Mouse (Mus musculus): ENCODE data around the gene Slco1c1. TPM values are rescaled to one million over a fixed set of nuclear protein-coding genes. Genes with fewer than 3 reads are reported as not detected.
"Not testable (repeated sequence)": the region's sequence is repeated elsewhere in the genome, so short reads cannot be mapped to it uniquely, and the experiment has no call there.

Slco1c1 gene
- total RNA-seq, 2 experiments from 2014 or later = 51.3 to 55.9 TPM

DNA sequence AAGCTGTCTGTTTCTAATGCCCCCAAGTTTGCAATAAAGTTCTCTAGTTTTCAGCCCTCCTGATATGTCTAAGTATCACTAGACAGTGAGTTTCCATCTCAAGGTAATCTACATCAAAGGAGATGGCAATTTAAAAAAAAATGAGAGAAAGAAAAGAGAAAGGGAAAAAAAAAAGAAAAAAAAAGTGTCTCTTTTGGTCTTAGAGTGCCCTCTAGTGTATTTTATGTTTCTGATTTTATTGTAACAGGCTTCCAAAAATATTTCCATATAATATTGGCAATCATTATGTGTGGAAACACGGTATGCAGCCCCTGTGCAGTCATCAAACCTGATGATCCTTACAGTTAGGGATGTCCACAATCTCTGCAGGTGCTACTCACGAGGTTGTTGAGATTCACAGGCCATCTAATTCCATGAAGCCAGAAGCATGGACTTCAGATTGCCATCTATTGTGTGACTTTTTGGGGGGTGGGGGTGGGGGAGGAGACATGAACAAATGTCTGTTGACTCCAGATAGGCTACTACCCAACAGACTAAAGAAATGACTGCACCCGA is 52.6 kb downstream of the Slco1c1 start:
- intact Hi-C loops (cut with DNase I) = loop anchor here (5.0 to 10.0 kb wide), 2 partner anchors 82 to 859 kb away; no protein-coding TSS in a partner anchor
- DNase-seq = no peak

DNA sequence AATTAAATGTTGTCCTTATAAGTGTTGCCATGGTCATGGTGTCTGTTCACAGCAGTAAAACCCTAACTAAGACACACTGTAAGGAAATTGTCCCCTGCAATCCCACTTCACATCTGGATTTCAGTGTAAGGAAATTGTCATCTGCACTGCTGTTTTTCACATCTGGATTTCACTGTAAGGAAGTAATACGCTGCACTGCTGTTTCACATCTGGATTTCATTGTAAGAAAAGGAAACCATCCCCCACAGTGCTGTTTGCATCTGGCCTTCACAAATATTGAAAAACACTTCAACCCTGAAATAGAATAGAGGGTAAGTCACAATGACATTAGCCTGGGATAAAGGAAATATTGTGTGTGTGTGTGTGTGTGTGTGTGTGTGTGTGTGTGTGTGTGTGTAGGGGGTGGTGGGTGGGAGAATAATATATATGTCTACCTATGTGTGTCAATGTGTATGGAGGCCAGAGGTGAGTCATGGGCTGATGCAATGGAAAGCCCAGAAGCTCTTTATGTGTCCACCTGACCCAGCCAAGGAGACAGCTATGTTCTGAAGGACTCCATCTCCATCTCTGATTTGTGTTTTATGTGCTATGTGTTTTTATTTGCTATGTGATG is 60.7 kb downstream of the Slco1c1 start:
- intact Hi-C loops (cut with DNase I) = no loop called here
- DNase-seq = no peak

DNA sequence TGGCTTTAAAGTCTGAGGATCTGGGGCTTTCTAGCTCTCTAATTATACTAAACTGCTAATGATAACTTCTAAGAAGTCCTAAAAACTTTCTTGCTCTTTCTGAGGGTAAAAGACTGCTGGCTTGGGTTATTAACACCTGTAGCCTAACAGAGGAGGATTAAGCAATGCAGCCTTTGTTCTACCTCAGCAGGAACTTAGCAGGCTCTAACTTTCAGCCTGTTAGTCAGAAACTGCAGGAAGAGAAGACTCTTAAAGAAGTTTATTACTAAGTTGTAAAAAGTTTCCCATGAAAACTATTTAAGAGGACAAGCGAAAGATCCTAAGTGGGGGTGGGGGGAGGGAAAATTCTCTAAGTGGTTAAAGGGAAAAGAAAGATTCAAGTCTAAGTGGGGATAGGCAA is 65.8 kb downstream of the Slco1c1 start:
- no peak for DNase-seq
- intact Hi-C loops (cut with DNase I) = no loop called here

DNA sequence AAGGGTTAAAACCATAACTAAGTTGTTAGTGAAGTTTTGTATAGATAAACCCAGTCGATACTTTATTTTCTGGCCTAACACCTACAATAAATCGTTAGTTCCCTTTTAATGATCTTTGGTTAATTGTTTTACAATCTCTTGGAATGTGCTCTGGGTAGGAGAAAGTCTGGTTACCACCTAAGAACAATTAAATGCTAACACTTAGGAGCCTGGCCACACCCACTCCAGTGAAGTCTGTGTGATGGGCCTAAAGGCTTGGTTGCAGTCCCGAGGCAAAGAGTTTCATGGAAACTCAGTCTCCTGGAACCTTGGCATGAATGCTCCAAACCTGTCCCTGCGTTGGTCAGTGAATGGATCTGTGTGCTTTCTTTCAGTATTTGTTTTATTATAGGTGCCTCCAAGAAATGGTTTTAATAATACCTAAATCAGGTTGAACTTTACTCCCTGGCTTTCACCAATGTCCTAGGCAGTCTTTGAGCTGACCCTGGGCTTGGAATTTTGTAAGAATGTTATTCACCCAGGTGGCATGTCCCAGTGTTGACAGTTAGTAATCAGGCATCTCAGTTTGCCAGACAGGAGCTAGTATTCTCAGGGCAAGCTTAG is 66.5 kb downstream of the Slco1c1 start:
- intact Hi-C loops (cut with DNase I); DNase-seq: not testable (repeated sequence)

DNA sequence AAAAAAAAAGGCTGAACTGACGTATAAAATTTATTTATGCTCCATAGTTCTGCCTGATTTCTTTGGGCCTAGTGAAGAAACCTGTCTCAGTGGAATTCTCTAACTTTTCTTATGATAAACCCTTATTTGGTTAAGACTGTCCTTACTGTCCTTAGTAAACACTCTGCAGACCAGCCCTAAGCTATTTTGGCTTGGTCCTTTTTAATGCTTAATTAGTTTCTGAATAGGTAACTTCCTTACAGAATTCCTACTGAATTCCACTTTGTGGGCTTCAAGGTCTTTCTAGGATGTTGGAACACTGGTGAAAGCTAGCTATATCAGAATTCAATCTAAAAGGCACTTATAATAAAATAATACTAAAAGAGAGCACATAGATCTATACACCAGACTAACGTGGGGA is 71.9 kb downstream of the Slco1c1 start:
- DNase-seq = no peak
- intact Hi-C loops (cut with DNase I) = no loop called here

DNA sequence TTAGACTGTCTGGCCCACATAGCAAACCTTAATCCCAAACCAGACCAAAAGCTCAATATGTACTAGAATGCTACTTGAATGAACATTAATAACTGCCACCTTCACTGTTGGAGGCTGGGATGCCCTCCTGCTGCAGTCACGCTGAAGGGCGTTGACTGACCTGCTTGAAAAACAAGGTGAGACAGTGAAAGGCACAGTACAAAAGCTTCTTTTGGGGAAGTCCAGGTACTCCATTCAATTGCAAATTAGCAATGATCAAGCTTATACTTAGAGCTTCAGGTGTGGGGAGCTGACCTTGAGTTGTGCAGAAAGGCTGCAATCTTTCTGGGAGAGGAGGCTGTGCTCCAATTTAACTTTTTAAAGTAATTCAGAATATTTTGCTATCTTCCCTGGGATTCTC is 72.9 kb downstream of the Slco1c1 start:
- intact Hi-C loops (cut with DNase I) = no loop called here
- no peak for DNase-seq

DNA sequence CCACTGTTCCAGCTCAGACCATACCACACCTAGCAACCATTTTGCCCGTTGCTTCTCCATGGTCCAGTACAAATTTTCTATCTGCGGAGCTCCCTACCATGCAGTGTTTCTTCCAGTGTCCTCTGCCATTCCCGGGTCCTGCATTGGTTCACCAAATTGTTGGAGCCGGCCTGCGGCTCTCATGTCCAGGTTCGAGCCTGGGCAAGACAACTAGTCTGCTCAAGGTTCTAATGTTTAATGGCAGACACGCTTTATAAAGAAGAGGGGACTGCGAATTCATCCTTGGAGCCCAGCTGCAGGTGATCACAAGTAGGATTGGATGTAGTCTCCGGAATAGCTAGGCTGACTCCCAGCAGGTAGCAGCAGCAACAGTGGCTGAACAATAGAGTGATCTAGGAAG is 76.8 kb downstream of the Slco1c1 start:
- intact Hi-C loops (cut with DNase I) = no loop called here
- no peak for DNase-seq

DNA sequence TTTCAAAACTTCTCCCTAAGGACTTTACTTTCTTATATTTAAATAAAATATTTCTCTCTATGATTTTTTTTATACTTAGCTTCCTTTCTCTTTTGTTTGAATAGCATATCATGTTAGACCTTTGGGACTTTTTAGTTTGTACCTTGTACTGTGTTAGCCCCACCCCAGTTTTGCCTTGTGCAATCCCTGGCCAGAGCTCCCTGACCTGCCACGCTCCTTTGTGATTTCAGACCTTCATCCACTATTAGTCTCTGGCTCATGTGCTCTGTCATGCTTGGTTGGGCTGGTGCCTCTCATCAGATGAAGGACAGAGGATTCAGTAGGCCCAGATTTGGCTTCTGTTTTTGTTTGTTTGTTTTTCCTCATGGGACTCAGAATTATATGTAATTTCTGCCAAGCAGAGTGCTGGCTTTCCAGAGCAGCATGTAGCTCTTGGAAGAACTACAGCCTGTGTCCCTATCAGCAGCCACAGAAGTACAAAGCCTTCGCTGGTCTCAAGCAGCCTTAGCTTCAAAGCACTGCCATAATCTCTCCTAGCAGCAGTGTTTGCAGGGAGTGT is 86.6 kb downstream of the Slco1c1 start:
- no peak for DNase-seq

DNA sequence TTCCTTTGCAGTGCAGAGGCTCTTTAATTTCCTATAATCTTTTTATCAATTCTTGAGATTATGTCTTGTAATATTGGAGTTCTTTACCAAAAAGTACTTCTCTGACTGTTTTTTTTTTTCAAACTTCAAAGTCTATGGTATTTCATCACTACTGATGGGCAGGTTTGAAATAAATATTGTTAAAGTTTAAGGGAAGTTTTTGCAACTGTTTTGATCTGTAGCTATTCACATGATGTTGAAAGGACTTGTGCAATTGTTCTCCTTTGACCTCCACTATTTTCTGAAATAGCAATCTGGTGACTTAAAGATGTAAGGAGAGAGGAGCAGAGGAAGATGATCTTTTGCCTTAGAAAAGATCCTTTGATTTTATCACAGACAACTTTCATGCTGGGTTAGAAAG is 89.8 kb downstream of the Slco1c1 start:
- intact Hi-C loops (cut with DNase I) = no loop called here
- DNase-seq = no peak

More for the DNA sequence above, 86.6 kb downstream of the Slco1c1 start:
- intact Hi-C loops (cut with DNase I) = no loop called here

DNA sequence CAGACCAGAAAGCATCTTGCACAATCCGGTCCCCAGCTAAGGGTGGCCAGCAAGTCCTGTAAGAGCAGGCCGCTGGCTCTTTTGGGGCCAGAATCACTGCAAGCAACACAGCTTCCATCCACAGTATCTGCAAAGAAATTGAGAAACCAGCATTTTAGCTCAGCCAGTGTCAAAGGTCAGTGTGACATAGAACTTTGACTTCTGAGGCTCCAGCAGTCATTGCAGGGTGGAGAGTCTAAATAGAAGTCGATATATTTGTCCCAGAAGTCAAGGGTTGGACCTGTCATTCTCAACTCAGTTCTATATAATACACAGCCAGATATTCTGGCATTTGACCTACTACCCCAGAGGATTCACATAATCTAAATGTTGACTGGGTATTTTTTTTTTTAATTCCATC is 91.2 kb downstream of the Slco1c1 start:
- intact Hi-C loops (cut with DNase I) = no loop called here

More for the DNA sequence above, 91.2 kb downstream of the Slco1c1 start:
- no peak for DNase-seq

Other genes starting within 250 kb of the Slco1c1 start
- gene Slco1b2, start 105.2 kb downstream of the Slco1c1 start, total RNA-seq (2021) = under 1 TPM in 1 of 2 experiments, not detected in 1; 0.10 TPM
- not detected for gene Gm5724, start 249.4 kb downstream of the Slco1c1 start, total RNA-seq (2021)

Data from left cerebral cortex, postnatal 4 days (tissue).